Mouse (Mus musculus) C2C12 (cell line): ENCODE data around the gene Ier3.
A peak's percentile ranks its signal among the peaks of the same experiment; 100 is the strongest.

Source experiments
- CEBPB ChIP-seq: IDR thresholded peaks from one replicate; pipeline ENCODE4 v1.6.1; 2011; ENCODE audit warnings: low read depth, mild to moderate bottlenecking, control low read depth, moderate library complexity
- CTCF ChIP-seq: IDR thresholded peaks from one replicate; pipeline ENCODE4 v1.5.1; 2011; ENCODE audit not compliant: control insufficient read depth, insufficient read depth, insufficient read length
- FOSL1 ChIP-seq: IDR thresholded peaks from one replicate; pipeline ENCODE4 v1.8.0; 2011; ENCODE audit warnings: mild to moderate bottlenecking, low read length; ENCODE audit not compliant: poor library complexity, insufficient read depth, severe bottlenecking
- MAX ChIP-seq: IDR thresholded peaks from one replicate; pipeline ENCODE4 v1.6.1; 2011; ENCODE audit warnings: mild to moderate bottlenecking, control low read depth
- MYOD1 ChIP-seq: IDR thresholded peaks from one replicate; pipeline ENCODE4 v1.6.1; 2011; ENCODE audit warnings: low read depth; ENCODE audit not compliant: control insufficient read depth, insufficient read length
- MYOG ChIP-seq: IDR thresholded peaks from one replicate; pipeline ENCODE4 v1.6.1; 2011; ENCODE audit not compliant: control insufficient read depth, insufficient read length; ENCODE audit errors: extremely low read depth
- USF1 ChIP-seq: IDR thresholded peaks from one replicate; pipeline ENCODE4 v1.6.1; 2011; ENCODE audit warnings: low read depth, mild to moderate bottlenecking, control low read depth, moderate library complexity

GRCm38 (mm10) chr17:35776811-35777609 is 44.5 kb upstream of the Ier3 start:
- no peak for TF ChIP-seq CTCF
- peak; percentile 72 for TF ChIP-seq USF1
- TF ChIP-seq MAX, result peak; percentile 82
- peak; percentile 98 for TF ChIP-seq CEBPB
- peak; percentile 28 for TF ChIP-seq MYOD1
- no peak for TF ChIP-seq MYOG
- TF ChIP-seq FOSL1, result no peak
